Mouse (Mus musculus) kidney, adult 2 months (tissue): Measurements from ENCODE around the gene Mecom. TPM values are rescaled to one million over a fixed set of nuclear protein-coding genes. Genes with fewer than 3 reads are reported as not detected.
A peak's percentile ranks its signal among the peaks of the same experiment; 100 is the strongest.

Source experiments
- DNase-seq: peaks from one replicate; pipeline ENCODE4 v3.0.0; 2021
- H3K27ac ChIP-seq: fragments of 200-500 bp; 2 replicates; pipeline ENCODE4 v1.5.1; 2012; ENCODE audit warnings: low read depth, low read length, control low read depth, inconsistent platforms; ENCODE audit not compliant: insufficient read depth
- H3K27me3 ChIP-seq: fragments of 200-500 bp; replicated peaks from 2 replicates; pipeline ENCODE4 v1.6.1; 2012; ENCODE audit warnings: mild to moderate bottlenecking, moderate library complexity, low read length, inconsistent platforms; ENCODE audit not compliant: control insufficient read depth, insufficient read depth
- H3K36me3 ChIP-seq: fragments of 200-500 bp; 2 replicates; pipeline ENCODE4 v1.6.1; 2012; ENCODE audit warnings: mild to moderate bottlenecking, moderate library complexity, low read length, inconsistent platforms; ENCODE audit not compliant: control insufficient read depth, insufficient read depth
- H3K4me1 ChIP-seq: fragments of 200-500 bp; 2 replicates; pipeline ENCODE4 v1.6.1; 2011; ENCODE audit warnings: low read length; ENCODE audit not compliant: control insufficient read depth, insufficient read depth
- H3K4me3 ChIP-seq: fragments of 200-500 bp; 2 replicates; pipeline ENCODE4 v1.5.1; 2011; ENCODE audit warnings: mild to moderate bottlenecking, low read depth, low read length, control low read depth; ENCODE audit not compliant: insufficient read depth
- CTCF ChIP-seq: fragments of 200-500 bp; conservative IDR thresholded peaks from 2 replicates; pipeline ENCODE4 v1.5.1; 2011; ENCODE audit warnings: low read depth, mild to moderate bottlenecking, control low read depth, low read length, moderate library complexity, mixed read lengths; ENCODE audit not compliant: insufficient read depth, insufficient read length
- POLR2A ChIP-seq: fragments of 200-500 bp; IDR thresholded peaks from one replicate; pipeline ENCODE4 v1.6.1; 2011; ENCODE audit warnings: low read depth, low read length, control low read depth
- WGBS: fragments of 180-500 bp; shearing (Covaris S2); methylation state at CpG from one replicate; pipeline ENCODE4 v1.1.7; 2018; 5-methylcytosine and 5-hydroxymethylcytosine counted together
- polyA plus RNA-seq: library from polyadenylated mRNA; depleted of rRNA; stranded (reverse); fragments of >200 nt; gene quantifications from 2 replicates; pipeline ENCODE4 v1.2.3, GENCODE M21; 2012

Mecom gene
- polyA plus RNA-seq, 1 experiment = 12.9 TPM

- Histone ChIP-seq H3K4me3 (no peak overlapping the region), H3K4me1 (no peaks in the 10 kb centered on the region), H3K27me3 (no peaks in the 10 kb centered on the region), H3K36me3 (no peaks in the 10 kb centered on the region), H3K27ac (no peak overlapping the region)
- TF ChIP-seq POLR2A = no peak
- TF ChIP-seq CTCF = 0 out of 2 replicates have a peak, but pooled peaks have one; percentile 14
- DNase-seq = no peak
- 70% methylated on average over 4 of the region's 4 CpGs for WGBS
These were observed 239.7 kb downstream of the Mecom start for GRCm38 (mm10) chr3:30308081-30308480.

DNA sequence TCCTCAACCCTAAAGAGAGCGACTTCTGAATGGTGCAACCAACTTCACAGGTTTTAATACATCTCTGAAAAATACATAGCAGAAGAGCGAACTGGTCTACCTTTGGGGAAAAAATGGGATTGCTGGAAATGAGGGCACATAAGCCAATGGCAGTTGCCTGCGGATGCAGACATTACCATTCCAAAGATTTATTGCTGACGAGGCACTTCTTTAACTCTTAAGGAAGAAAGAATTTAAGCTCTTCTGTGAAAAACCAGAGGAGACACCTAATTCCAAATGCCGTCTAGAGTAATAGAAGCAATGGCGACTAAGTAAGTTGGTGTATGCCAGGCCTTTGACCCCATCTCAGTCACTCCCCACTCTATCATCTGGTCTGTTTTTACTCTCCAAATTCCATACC, 240.2 kb downstream of the Mecom start:
- no peaks in the 10 kb centered on the region for H3K27me3 ChIP-seq
- TF ChIP-seq POLR2A = no peak
- no peak for TF ChIP-seq CTCF
- no peaks in the 10 kb centered on the region for H3K36me3 ChIP-seq
- no peak overlapping the region for H3K4me3 ChIP-seq
- no peak overlapping the region for H3K27ac ChIP-seq
- 88% methylated on average over 6 of the region's 6 CpGs for WGBS
- DNase-seq = no peak
- no peaks in the 10 kb centered on the region for H3K4me1 ChIP-seq

DNA sequence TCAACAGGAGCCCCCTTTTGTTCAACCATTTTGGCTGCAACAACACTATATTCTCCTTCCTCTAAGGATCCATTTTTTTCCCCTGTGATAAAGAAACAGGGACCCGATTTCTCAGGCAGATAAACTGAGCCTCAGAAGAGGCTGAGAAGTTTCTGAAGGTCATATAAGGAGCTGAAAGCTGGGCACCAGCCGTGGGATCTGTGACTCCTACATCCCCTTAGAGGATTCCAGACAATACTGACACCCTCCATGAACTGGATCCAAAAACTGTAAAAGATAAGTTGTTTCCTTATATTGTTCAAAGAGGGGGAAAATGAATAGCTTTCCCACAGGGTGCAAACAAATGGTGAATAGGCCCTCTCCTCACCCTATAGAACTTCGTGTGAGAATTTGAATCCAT, 241.7 kb downstream of the Mecom start:
- TF ChIP-seq POLR2A (no peak), CTCF (no peak)
- Histone ChIP-seq H3K4me3 (no peak overlapping the region), H3K27me3 (no peaks in the 10 kb centered on the region), H3K36me3 (no peaks in the 10 kb centered on the region), H3K4me1 (no peaks in the 10 kb centered on the region), H3K27ac (no peak overlapping the region)
- 62% methylated on average over 3 of the region's 3 CpGs for WGBS
- DNase-seq = no peak

DNA sequence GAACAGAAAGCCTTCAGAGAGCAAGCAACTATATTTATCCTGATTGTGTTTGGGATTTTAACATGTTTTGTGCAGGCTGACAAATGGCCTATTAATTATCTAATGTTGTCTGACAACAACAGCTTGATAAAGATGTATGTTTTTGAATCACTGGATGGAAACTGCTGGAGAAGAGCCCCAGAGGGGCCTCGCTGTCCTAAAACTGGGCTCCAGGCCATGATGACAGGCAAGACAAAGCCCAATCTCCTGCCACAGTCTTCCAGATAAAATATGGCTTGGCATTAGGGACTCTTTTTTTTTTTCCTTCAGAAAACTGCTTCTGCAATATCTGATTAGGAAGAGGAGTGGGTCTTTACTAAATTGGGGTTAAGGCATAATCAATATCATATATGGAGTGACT, 248.3 kb downstream of the Mecom start:
- TF ChIP-seq POLR2A (no peak), CTCF (no peak)
- H3K4me3 ChIP-seq = no peak overlapping the region
- H3K36me3 ChIP-seq = no peaks in the 10 kb centered on the region
- H3K27ac ChIP-seq = no peak overlapping the region
- H3K4me1 ChIP-seq = no peaks in the 10 kb centered on the region
- H3K27me3 ChIP-seq = no peaks in the 10 kb centered on the region
- 72% methylated on average over 1 of the region's 1 CpGs for WGBS
- no peak for DNase-seq

- H3K36me3 ChIP-seq = no peaks in the 10 kb centered on the region
- H3K4me3 ChIP-seq = no peak overlapping the region
- DNase-seq = no peak
- H3K4me1 ChIP-seq = no peaks in the 10 kb centered on the region
- WGBS = 89% methylated on average over 5 of the region's 5 CpGs
- TF ChIP-seq POLR2A = no peak
- no peak for TF ChIP-seq CTCF
- H3K27me3 ChIP-seq = no peaks in the 10 kb centered on the region
- H3K27ac ChIP-seq = no peak overlapping the region
These were observed 253.4 kb downstream of the Mecom start for GRCm38 (mm10) chr3:30294433-30294832.

DNA sequence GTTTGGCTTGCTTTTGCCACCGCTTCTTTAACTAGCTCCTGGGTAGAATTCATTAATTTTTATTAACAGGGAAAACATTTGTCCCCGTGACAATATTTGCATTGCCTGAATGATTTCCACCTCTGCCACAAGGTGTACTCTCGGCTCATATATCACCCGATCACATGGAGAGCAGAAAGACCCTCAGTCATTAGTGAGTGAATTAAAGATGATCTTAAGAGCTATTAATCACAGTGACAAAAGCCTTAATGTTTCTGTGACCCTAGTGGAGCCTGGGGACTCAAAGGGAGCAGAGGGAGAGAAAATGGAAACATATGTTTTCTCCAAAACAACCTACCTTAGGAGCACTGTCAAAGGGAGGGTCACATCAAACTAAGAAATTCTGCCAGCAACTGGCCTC, 261.3 kb downstream of the Mecom start:
- Histone ChIP-seq H3K27ac (peak overlapping the region; percentile 17; the same call in 1 of the 2 replicates), H3K27me3 (no peaks in the 10 kb centered on the region), H3K36me3 (no peaks in the 10 kb centered on the region), H3K4me1 (peaks cover 3% of the 10 kb centered on the region; the same call in 1 of the 2 replicates), H3K4me3 (no peak overlapping the region)
- WGBS = 44% methylated on average over 4 of the region's 4 CpGs
- TF ChIP-seq POLR2A = no peak
- no peak for TF ChIP-seq CTCF
- DNase-seq = peak; percentile 18

- Histone ChIP-seq H3K4me1 (peaks cover 3% of the 10 kb centered on the region; the same call in 1 of the 2 replicates), H3K4me3 (no peak overlapping the region), H3K27me3 (no peaks in the 10 kb centered on the region), H3K27ac (no peak overlapping the region), H3K36me3 (no peaks in the 10 kb centered on the region)
- TF ChIP-seq CTCF (no peak), POLR2A (no peak)
- 50% methylated on average over 4 of the region's 4 CpGs for WGBS
- DNase-seq = no peak
These were observed 263.7 kb downstream of the Mecom start for GRCm38 (mm10) chr3:30284094-30284493.
